Mouse (Mus musculus) lung, postnatal 0 days (tissue): Measurements from ENCODE around the gene Hsd17b12. TPM values are rescaled to one million over a fixed set of nuclear protein-coding genes. Genes with fewer than 3 reads are reported as not detected.

Experiments used
- ATAC-seq: fragments of 200-750 bp; cut with Nextera tagmentation; 2 replicates; pipeline ENCODE4 v1.8.0; 2017; ENCODE audit warnings: moderate library complexity
- DNase-seq: peaks from one replicate; pipeline ENCODE4 v3.0.0-alpha.2; 2016; ENCODE audit warnings: low spot score
- H3K27ac ChIP-seq: fragments of 300-500 bp; sonication (generic); 2 replicates; pipeline ENCODE4 v1.5.1; 2014; ENCODE audit warnings: antibody characterized with exemption, mild to moderate bottlenecking, low read length, mixed read lengths
- H3K27me3 ChIP-seq: fragments of 300-500 bp; sonication (generic); replicated peaks from 2 replicates; pipeline ENCODE4 v1.6.1; 2014; ENCODE audit warnings: low read length, mixed read lengths; ENCODE audit not compliant: insufficient read depth
- H3K36me3 ChIP-seq: fragments of 300-500 bp; sonication (generic); 2 replicates; pipeline ENCODE4 v1.6.1; 2014; ENCODE audit warnings: low read length, mixed read lengths; ENCODE audit not compliant: insufficient read depth
- H3K4me1 ChIP-seq: fragments of 300-500 bp; sonication (generic); 2 replicates; pipeline ENCODE4 v1.6.1; 2014; ENCODE audit warnings: antibody characterized with exemption, low read depth, low read length, mixed read lengths; ENCODE audit not compliant: insufficient read depth
- H3K4me2 ChIP-seq: fragments of 300-500 bp; sonication (generic); replicated peaks from 2 replicates; pipeline ENCODE4 v1.6.1; 2014; ENCODE audit warnings: low read depth, mild to moderate bottlenecking, low read length, moderate library complexity, mixed read lengths
- H3K4me3 ChIP-seq: fragments of 300-500 bp; sonication (generic); 2 replicates; pipeline ENCODE4 v1.5.1; 2014; ENCODE audit warnings: low read depth, low read length
- H3K9ac ChIP-seq: fragments of 300-500 bp; sonication (generic); replicated peaks from 2 replicates; pipeline ENCODE4 v1.6.1; 2014; ENCODE audit warnings: low read depth, mild to moderate bottlenecking
- H3K9me3 ChIP-seq: fragments of 300-500 bp; sonication (generic); 2 replicates; pipeline ENCODE4 v1.6.1; 2016; ENCODE audit warnings: low read length, mixed read lengths
- CTCF ChIP-seq: IDR thresholded peaks from 2 replicates; pipeline ENCODE4 v1.5.1; 2016; ENCODE audit warnings: antibody characterized with exemption, mild to moderate bottlenecking
- EP300 ChIP-seq: IDR thresholded peaks from 2 replicates; pipeline ENCODE4 v1.6.1; 2016; ENCODE audit warnings: antibody characterized with exemption, mild to moderate bottlenecking, control low read depth
- WGBS: fragments of 180-500 bp; shearing (Covaris S2); extraction: QIAGEN DNeasy Blood & Tissue Kit; methylation state at CpG from one replicate; pipeline ENCODE4 v1.1.7; 2014; 5-methylcytosine and 5-hydroxymethylcytosine counted together
- polyA plus RNA-seq: library from polyadenylated mRNA; unstranded; fragments of >200 nt; fragmentation: Nextera tagmentation; extraction: Ambion mirVana; gene quantifications from 2 replicates; pipeline ENCODE4 v1.2.1, GENCODE M21; 2015

Hsd17b12 gene
- polyA plus RNA-seq, 1 experiment from 2014 or later: 69.7 TPM

DNA sequence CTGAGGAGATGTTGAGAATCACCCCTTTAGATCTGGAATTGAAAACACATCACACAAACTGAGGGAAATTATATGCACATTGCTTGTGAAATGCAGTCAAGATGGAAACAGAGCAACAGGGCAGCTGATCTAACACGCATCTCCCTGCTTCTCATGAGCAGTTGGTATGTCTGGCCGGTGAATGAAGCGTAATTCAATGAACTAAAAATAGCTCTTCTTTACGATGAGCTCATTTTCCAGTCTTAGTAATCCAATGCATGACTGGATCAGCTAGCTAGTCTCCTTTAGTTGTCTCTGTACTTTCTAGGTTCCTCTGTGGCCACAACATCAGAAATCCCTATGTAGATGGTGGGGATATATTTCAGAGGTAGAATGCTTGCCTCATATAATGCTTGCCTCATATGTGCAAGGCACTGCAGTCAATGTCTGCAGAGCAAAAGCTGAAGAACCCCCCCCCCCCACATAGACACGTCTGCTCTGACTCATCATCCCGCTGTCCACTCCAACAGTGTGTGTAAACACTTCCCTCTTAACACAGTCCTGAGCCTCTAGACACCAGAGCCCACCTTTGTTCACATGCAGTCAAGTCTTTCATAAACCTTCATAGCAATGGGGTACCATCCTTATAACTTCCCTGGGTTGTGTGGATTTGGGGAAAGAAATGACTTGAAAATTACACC is 112.2 kb downstream of the Hsd17b12 start:
- ATAC-seq (peak; percentile 38; the same call in 1 of the 2 replicates), DNase-seq (no peak)
- 51% methylated on average over 6 of the region's 6 CpGs for WGBS

GRCm38 (mm10) chr2:94044174-94044573 is 113.6 kb downstream of the Hsd17b12 start:
- H3K4me2 ChIP-seq: no peak overlapping the region
- ATAC-seq (no peak), DNase-seq (no peak)
- WGBS: 70% methylated on average over 2 of the region's 2 CpGs
- H3K36me3 ChIP-seq: no peaks in the 10 kb centered on the region
- no peaks in the 10 kb centered on the region for H3K9me3 ChIP-seq
- H3K4me1 ChIP-seq: no peaks in the 10 kb centered on the region
- H3K9ac ChIP-seq: no peak overlapping the region
- TF ChIP-seq EP300: no peak
- no peak for TF ChIP-seq CTCF
- H3K27ac ChIP-seq: no peak overlapping the region
- no peaks in the 10 kb centered on the region for H3K27me3 ChIP-seq
- no peak overlapping the region for H3K4me3 ChIP-seq

More for the DNA sequence above, 112.2 kb downstream of the Hsd17b12 start:
- Histone ChIP-seq H3K4me1 (no peaks in the 10 kb centered on the region), H3K4me2 (no peak overlapping the region), H3K27me3 (no peaks in the 10 kb centered on the region), H3K4me3 (no peak overlapping the region), H3K36me3 (no peaks in the 10 kb centered on the region), H3K9ac (no peak overlapping the region), H3K9me3 (no peaks in the 10 kb centered on the region), H3K27ac (no peak overlapping the region)
- TF ChIP-seq CTCF: no peak
- TF ChIP-seq EP300: no peak

DNA sequence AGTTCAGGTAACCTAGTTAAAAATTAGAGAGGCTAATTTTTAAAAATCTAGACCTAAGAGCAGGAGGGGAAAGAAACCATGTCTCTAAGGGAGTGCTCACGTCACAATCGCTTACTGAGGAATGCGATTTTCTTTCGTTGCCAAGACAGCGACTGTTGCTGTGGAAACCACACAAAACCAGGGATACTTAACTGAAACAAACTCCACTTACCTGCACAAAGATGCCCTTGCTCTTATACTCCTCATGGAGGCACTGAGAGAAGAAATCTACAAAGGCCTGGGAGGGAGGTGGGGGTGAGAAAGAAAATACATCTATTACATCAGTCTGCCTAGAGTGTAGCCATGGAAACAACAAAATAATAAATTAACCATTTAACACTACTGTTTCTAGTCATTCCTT is 114.1 kb downstream of the Hsd17b12 start:
- peak; percentile 47 for ATAC-seq
- H3K4me1 ChIP-seq: no peaks in the 10 kb centered on the region
- no peaks in the 10 kb centered on the region for H3K27me3 ChIP-seq
- no peak overlapping the region for H3K27ac ChIP-seq
- no peak for TF ChIP-seq EP300
- no peak for TF ChIP-seq CTCF
- H3K36me3 ChIP-seq: no peaks in the 10 kb centered on the region
- H3K9me3 ChIP-seq: no peaks in the 10 kb centered on the region
- no peak overlapping the region for H3K4me2 ChIP-seq
- H3K9ac ChIP-seq: no peak overlapping the region
- no peak overlapping the region for H3K4me3 ChIP-seq
- DNase-seq: peak; percentile 24
- 45% methylated on average over 5 of the region's 5 CpGs for whole genome bisulfite sequencing

GRCm38 (mm10) chr2:94042461-94042860 is 115.3 kb downstream of the Hsd17b12 start:
- 94% methylated on average over 3 of the region's 3 CpGs for WGBS
- ATAC-seq (no peak), DNase-seq (no peak)
- H3K27ac ChIP-seq: no peak overlapping the region
- H3K36me3 ChIP-seq: no peaks in the 10 kb centered on the region
- TF ChIP-seq CTCF (no peak), EP300 (no peak)
- no peaks in the 10 kb centered on the region for H3K27me3 ChIP-seq
- H3K4me1 ChIP-seq: no peaks in the 10 kb centered on the region
- H3K4me3 ChIP-seq: no peak overlapping the region
- no peak overlapping the region for H3K9ac ChIP-seq
- H3K4me2 ChIP-seq: no peak overlapping the region
- H3K9me3 ChIP-seq: no peaks in the 10 kb centered on the region

DNA sequence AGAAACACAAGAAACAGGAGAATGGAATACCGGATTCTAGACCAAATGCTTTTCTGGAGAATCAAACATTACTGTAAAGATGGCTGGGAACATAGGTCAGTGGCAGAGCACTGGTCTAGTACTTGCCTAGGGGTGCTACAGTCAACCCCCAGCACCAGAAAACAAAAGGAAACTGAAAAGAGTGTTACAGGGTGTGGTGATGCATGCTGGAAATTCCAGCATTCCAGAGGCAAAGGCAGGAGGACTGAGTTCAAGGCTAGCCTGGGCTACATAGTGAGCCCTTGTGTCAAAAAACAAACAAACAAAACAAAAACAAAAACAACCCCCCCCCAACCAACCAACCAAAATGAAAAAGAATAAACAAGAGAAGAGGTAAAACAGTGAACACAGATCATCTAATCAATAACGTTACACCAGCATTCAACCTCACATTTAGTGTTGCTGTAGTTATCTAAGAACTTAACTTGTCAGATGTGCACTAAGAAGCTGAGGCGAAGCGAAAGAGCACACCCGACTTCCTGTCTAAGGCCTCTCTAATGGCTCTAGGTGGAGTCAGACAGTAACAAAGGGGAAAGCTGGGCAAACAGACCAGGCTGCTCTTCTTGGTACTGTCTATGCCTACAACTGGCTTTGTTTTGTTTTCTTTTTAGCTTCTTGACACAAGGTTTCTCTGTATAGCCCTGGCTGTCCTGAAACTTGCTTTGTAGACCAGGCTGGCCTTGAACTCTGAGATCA is 117.2 kb downstream of the Hsd17b12 start:
- Histone ChIP-seq H3K4me3 (no peak overlapping the region), H3K4me2 (no peak overlapping the region), H3K9ac (no peak overlapping the region), H3K9me3 (no peaks in the 10 kb centered on the region), H3K36me3 (no peaks in the 10 kb centered on the region), H3K27ac (no peak overlapping the region), H3K27me3 (no peaks in the 10 kb centered on the region), H3K4me1 (no peaks in the 10 kb centered on the region)
- 86% methylated on average over 5 of the region's 5 CpGs for WGBS
- no peak for TF ChIP-seq CTCF
- TF ChIP-seq EP300: no peak
- no peak for ATAC-seq
- no peak for DNase-seq

- Histone ChIP-seq H3K4me3 (no peak overlapping the region), H3K36me3 (no peaks in the 10 kb centered on the region), H3K9me3 (no peaks in the 10 kb centered on the region), H3K4me1 (no peaks in the 10 kb centered on the region), H3K27me3 (no peaks in the 10 kb centered on the region), H3K4me2 (no peak overlapping the region), H3K27ac (no peak overlapping the region), H3K9ac (no peak overlapping the region)
- DNase-seq (peak; percentile 58), ATAC-seq (peak; percentile 38; the same call in 1 of the 2 replicates)
- WGBS: 71% methylated on average over 9 of the region's 9 CpGs
- TF ChIP-seq EP300: no peak
- peak; percentile 94 for TF ChIP-seq CTCF
These were observed 122.1 kb downstream of the Hsd17b12 start for GRCm38 (mm10) chr2:94035428-94036331.
